Mouse (Mus musculus): ENCODE measurements around the gene Tmem211.

GRCm38 (mm10) chr5:113220383-113221146 is 6.1 kb upstream of the Tmem211 start:
- TF ChIP-seq ZNF384 (IDR thresholded peaks at IDR 0.05; ENCODE audit: low read depth, low read length) (no peak), HCFC1 (IDR thresholded peaks at IDR 0.05; ENCODE audit: borderline replicate concordance, insufficient read depth, low read length) (0 out of 2 replicates have a peak, but pooled peaks have one; percentile 20), ZC3H11A (IDR thresholded peaks at IDR 0.05; ENCODE audit: borderline replicate concordance, low read depth, low read length) (no peak), CHD2 (IDR thresholded peaks at IDR 0.05; ENCODE audit: low read depth, low read length) (no peak), MAFK (IDR thresholded peaks at IDR 0.05; ENCODE audit: insufficient read depth, low read depth, low read length) (no peak)

All from ES-E14 (cell line).